Mouse (Mus musculus): ENCODE results near the gene Btf3. TPM values are rescaled to one million over a fixed set of nuclear protein-coding genes. Genes with fewer than 3 reads are reported as not detected.

The Btf3 gene
- polyA plus RNA-seq, 1 experiment from 2014 or later = 708 TPM

- no peak overlapping the region for H3K4me2 ChIP-seq (ENCODE audit: low read length)
- DNase-seq (ENCODE audit: low spot score) (no peak), ATAC-seq (replicated peaks; ENCODE audit: low FRiP score, low TSS enrichment, low read depth) (no peak)
- no peaks in the 10 kb centered on the region for H3K36me3 ChIP-seq (ENCODE audit: control insufficient read depth, insufficient read depth, low read length)
- no peak overlapping the region for H3K4me3 ChIP-seq (ENCODE audit: low read depth, low read length)
- H3K9me3 ChIP-seq (ENCODE audit: control insufficient read depth, low read length) = no peaks in the 10 kb centered on the region
- H3K27me3 ChIP-seq (replicated peaks; ENCODE audit: control insufficient read depth, insufficient read depth, low read length) = peaks cover 82% of the 10 kb centered on the region
- peaks cover 21% of the 10 kb centered on the region for H3K4me1 ChIP-seq (replicated peaks; ENCODE audit: control insufficient read depth, insufficient read depth, low read length)
- 12% methylated on average over 14 of the region's 14 CpGs for WGBS
- H3K27ac ChIP-seq (ENCODE audit: low read depth) = no peak overlapping the region
- H3K9ac ChIP-seq (ENCODE audit: low read length) = no peak overlapping the region
Observed at GRCm38 (mm10) chr13:98352381-98352975, 35.7 kb upstream of the Btf3 start.

- ATAC-seq (replicated peaks; ENCODE audit: low FRiP score, low TSS enrichment, low read depth) (no peak), DNase-seq (ENCODE audit: low spot score) (no peak)
- Histone ChIP-seq H3K4me2 (ENCODE audit: low read length) (no peak overlapping the region), H3K27me3 (replicated peaks; ENCODE audit: control insufficient read depth, insufficient read depth, low read length) (peaks cover 73% of the 10 kb centered on the region), H3K36me3 (ENCODE audit: control insufficient read depth, insufficient read depth, low read length) (no peaks in the 10 kb centered on the region), H3K27ac (ENCODE audit: low read depth) (no peak overlapping the region), H3K9me3 (ENCODE audit: control insufficient read depth, low read length) (no peaks in the 10 kb centered on the region), H3K4me1 (replicated peaks; ENCODE audit: control insufficient read depth, insufficient read depth, low read length) (peaks cover 21% of the 10 kb centered on the region), H3K4me3 (ENCODE audit: low read depth, low read length) (no peak overlapping the region), H3K9ac (ENCODE audit: low read length) (no peak overlapping the region)
- WGBS = 12% methylated on average over 8 of the region's 8 CpGs
Observed at GRCm38 (mm10) chr13:98351527-98351926, 34.7 kb upstream of the Btf3 start.

DNA sequence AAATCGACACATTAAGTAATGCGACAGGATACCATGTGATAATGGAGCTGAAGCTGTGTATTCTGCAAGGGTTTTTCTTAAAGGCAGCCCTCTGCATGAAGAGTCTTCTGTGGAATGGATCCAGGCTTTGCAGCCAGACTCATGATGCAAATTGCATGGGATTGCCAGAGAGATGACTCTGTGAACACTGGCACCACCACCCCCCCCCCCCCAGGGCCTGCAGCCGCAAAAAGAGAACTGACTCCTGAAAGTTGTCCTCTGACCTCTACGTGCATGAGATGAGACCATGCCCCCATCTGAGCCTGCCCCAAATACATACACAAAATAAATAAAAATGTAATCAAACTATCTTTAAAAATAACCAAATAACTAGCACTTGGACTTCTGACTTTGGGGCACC is 32.7 kb upstream of the Btf3 start:
- Histone ChIP-seq H3K4me3 (ENCODE audit: low read depth, low read length) (no peak overlapping the region), H3K27ac (ENCODE audit: low read depth) (no peak overlapping the region), H3K9me3 (ENCODE audit: control insufficient read depth, low read length) (no peaks in the 10 kb centered on the region), H3K36me3 (ENCODE audit: control insufficient read depth, insufficient read depth, low read length) (no peaks in the 10 kb centered on the region), H3K4me1 (replicated peaks; ENCODE audit: control insufficient read depth, insufficient read depth, low read length) (peaks cover 8% of the 10 kb centered on the region), H3K4me2 (ENCODE audit: low read length) (no peak overlapping the region), H3K9ac (ENCODE audit: low read length) (no peak overlapping the region), H3K27me3 (replicated peaks; ENCODE audit: control insufficient read depth, insufficient read depth, low read length) (peaks cover 54% of the 10 kb centered on the region)
- DNase-seq (ENCODE audit: low spot score) (no peak), ATAC-seq (replicated peaks; ENCODE audit: low FRiP score, low TSS enrichment, low read depth) (no peak)
- 78% methylated on average over 4 of the region's 4 CpGs for WGBS

- DNase-seq (ENCODE audit: low spot score) = no peak
- Histone ChIP-seq H3K4me3 (ENCODE audit: low read depth, low read length) (no peak overlapping the region), H3K9ac (ENCODE audit: low read length) (no peak overlapping the region), H3K4me2 (ENCODE audit: low read length) (no peak overlapping the region), H3K27ac (ENCODE audit: low read depth) (no peak overlapping the region), H3K36me3 (ENCODE audit: control insufficient read depth, insufficient read depth, low read length) (no peaks in the 10 kb centered on the region), H3K4me1 (replicated peaks; ENCODE audit: control insufficient read depth, insufficient read depth, low read length) (no peaks in the 10 kb centered on the region), H3K27me3 (replicated peaks; ENCODE audit: control insufficient read depth, insufficient read depth, low read length) (no peaks in the 10 kb centered on the region), H3K9me3 (ENCODE audit: control insufficient read depth, low read length) (no peaks in the 10 kb centered on the region)
- WGBS = 70% methylated on average over 5 of the region's 5 CpGs
- ATAC-seq (replicated peaks; ENCODE audit: low FRiP score, low TSS enrichment, low read depth) = no peak
Observed at GRCm38 (mm10) chr13:98340506-98340905, 23.7 kb upstream of the Btf3 start.

GRCm38 (mm10) chr13:98336205-98336604 is 19.4 kb upstream of the Btf3 start:
- no peaks in the 10 kb centered on the region for H3K36me3 ChIP-seq (ENCODE audit: control insufficient read depth, insufficient read depth, low read length)
- H3K9me3 ChIP-seq (ENCODE audit: control insufficient read depth, low read length) = no peaks in the 10 kb centered on the region
- no peak overlapping the region for H3K27ac ChIP-seq (ENCODE audit: low read depth)
- 86% methylated on average over 1 of the region's 1 CpGs for WGBS
- H3K4me2 ChIP-seq (ENCODE audit: low read length) = no peak overlapping the region
- H3K4me3 ChIP-seq (ENCODE audit: low read depth, low read length) = no peak overlapping the region
- H3K9ac ChIP-seq (ENCODE audit: low read length) = no peak overlapping the region
- no peaks in the 10 kb centered on the region for H3K27me3 ChIP-seq (replicated peaks; ENCODE audit: control insufficient read depth, insufficient read depth, low read length)
- DNase-seq (ENCODE audit: low spot score) (no peak), ATAC-seq (replicated peaks; ENCODE audit: low FRiP score, low TSS enrichment, low read depth) (no peak)
- no peaks in the 10 kb centered on the region for H3K4me1 ChIP-seq (replicated peaks; ENCODE audit: control insufficient read depth, insufficient read depth, low read length)

DNA sequence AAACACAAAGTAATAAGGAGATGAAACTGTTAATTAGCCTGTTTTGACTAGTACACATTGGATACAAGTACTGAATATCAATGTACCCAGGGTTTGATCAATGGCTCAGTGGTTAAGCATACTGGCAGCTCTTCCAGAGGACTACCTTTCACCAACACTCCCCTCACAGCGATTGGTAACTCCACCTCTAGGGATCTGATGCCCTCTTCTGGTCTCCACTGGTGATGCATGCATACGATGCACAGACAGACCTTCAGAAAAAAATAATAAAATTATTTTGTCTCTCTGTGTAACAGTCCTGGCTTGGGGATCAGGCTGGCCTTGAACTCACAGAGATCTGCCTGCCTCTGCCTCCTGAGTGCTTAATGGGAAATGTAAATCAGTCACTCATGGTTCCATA is 15.3 kb upstream of the Btf3 start:
- no peaks in the 10 kb centered on the region for H3K4me1 ChIP-seq (replicated peaks; ENCODE audit: control insufficient read depth, insufficient read depth, low read length)
- ATAC-seq (replicated peaks; ENCODE audit: low FRiP score, low TSS enrichment, low read depth) (no peak), DNase-seq (ENCODE audit: low spot score) (no peak)
- H3K9me3 ChIP-seq (ENCODE audit: control insufficient read depth, low read length) = no peaks in the 10 kb centered on the region
- H3K4me3 ChIP-seq (ENCODE audit: low read depth, low read length) = no peak overlapping the region
- H3K4me2 ChIP-seq (ENCODE audit: low read length) = no peak overlapping the region
- no peak overlapping the region for H3K27ac ChIP-seq (ENCODE audit: low read depth)
- 63% methylated on average over 2 of the region's 2 CpGs for WGBS
- no peaks in the 10 kb centered on the region for H3K36me3 ChIP-seq (ENCODE audit: control insufficient read depth, insufficient read depth, low read length)
- H3K9ac ChIP-seq (ENCODE audit: low read length) = no peak overlapping the region
- no peaks in the 10 kb centered on the region for H3K27me3 ChIP-seq (replicated peaks; ENCODE audit: control insufficient read depth, insufficient read depth, low read length)

DNA sequence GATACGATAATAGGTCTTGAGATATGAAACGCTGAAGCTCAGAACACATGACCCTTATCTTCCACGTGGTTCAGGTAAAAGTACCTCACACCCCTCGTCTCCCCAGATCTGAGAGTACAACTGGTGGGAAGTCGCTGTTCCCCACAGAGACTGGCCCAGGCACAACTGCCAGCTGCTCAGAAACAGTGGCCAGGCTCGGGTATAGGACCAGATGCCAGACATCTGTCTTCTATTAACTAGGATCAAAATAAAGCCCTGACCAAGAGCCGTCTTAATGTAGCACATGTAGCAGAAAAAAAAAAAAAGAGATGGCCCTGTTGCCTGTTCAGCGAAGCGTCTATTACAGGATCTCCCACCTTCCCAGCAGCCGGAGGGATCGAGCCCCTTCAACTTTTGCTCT is 8.2 kb upstream of the Btf3 start:
- no peak overlapping the region for H3K4me3 ChIP-seq (ENCODE audit: low read depth, low read length)
- DNase-seq (ENCODE audit: low spot score) = no peak
- WGBS = 88% methylated on average over 11 of the region's 11 CpGs

GRCm38 (mm10) chr13:98317911-98318310 is 1.1 kb upstream of the Btf3 start:
- Histone ChIP-seq H3K27me3 (replicated peaks; ENCODE audit: control insufficient read depth, insufficient read depth, low read length) (no peaks in the 10 kb centered on the region), H3K9ac (ENCODE audit: low read length) (no peak overlapping the region), H3K4me2 (ENCODE audit: low read length) (peak overlapping the region; percentile 64), H3K36me3 (ENCODE audit: control insufficient read depth, insufficient read depth, low read length) (peaks cover 17% of the 10 kb centered on the region), H3K4me3 (ENCODE audit: low read depth, low read length) (no peak overlapping the region; the same call in 1 of the 2 replicates), H3K9me3 (ENCODE audit: control insufficient read depth, low read length) (no peaks in the 10 kb centered on the region), H3K27ac (ENCODE audit: low read depth) (no peak overlapping the region), H3K4me1 (replicated peaks; ENCODE audit: control insufficient read depth, insufficient read depth, low read length) (peaks cover 11% of the 10 kb centered on the region)
- ATAC-seq (replicated peaks; ENCODE audit: low FRiP score, low TSS enrichment, low read depth) = no peak
- WGBS = 88% methylated on average over 6 of the region's 6 CpGs
- DNase-seq (ENCODE audit: low spot score) = no peak

More for the DNA sequence above, 8.2 kb upstream of the Btf3 start:
- no peak for ATAC-seq (replicated peaks; ENCODE audit: low FRiP score, low TSS enrichment, low read depth)
- Histone ChIP-seq H3K36me3 (ENCODE audit: control insufficient read depth, insufficient read depth, low read length) (no peaks in the 10 kb centered on the region), H3K27me3 (replicated peaks; ENCODE audit: control insufficient read depth, insufficient read depth, low read length) (no peaks in the 10 kb centered on the region), H3K9ac (ENCODE audit: low read length) (no peak overlapping the region), H3K4me2 (ENCODE audit: low read length) (no peak overlapping the region), H3K27ac (ENCODE audit: low read depth) (no peak overlapping the region), H3K9me3 (ENCODE audit: control insufficient read depth, low read length) (no peaks in the 10 kb centered on the region), H3K4me1 (replicated peaks; ENCODE audit: control insufficient read depth, insufficient read depth, low read length) (no peaks in the 10 kb centered on the region)

DNA sequence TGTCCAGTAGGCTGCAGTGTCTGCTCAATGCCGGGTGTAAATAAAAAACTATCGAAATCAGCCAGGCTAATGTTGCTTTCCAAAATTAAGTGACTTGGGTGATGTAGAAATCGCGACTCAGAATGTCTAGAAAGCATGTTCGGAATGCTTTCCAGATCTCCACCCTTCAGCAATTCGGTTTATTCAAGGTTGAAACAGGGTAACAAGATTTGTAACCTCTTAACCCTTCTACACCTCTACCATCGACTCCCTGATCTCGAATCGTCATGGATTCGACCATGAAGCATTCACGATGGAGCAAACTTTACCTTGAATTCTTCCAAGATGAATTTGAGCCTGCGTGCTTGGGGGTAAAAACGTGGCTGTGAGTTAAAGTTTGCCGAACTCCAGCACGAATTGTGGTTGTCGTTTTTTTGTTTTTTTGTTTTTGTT is 456 bp upstream of the Btf3 start:
- Histone ChIP-seq H3K9ac (ENCODE audit: low read length) (peak overlapping the region; percentile 97), H3K4me2 (ENCODE audit: low read length) (peak overlapping the region; percentile 64), H3K9me3 (ENCODE audit: control insufficient read depth, low read length) (no peaks in the 10 kb centered on the region), H3K4me1 (replicated peaks; ENCODE audit: control insufficient read depth, insufficient read depth, low read length) (peaks cover 11% of the 10 kb centered on the region), H3K36me3 (ENCODE audit: control insufficient read depth, insufficient read depth, low read length) (peaks cover 23% of the 10 kb centered on the region), H3K27me3 (replicated peaks; ENCODE audit: control insufficient read depth, insufficient read depth, low read length) (no peaks in the 10 kb centered on the region), H3K4me3 (ENCODE audit: low read depth, low read length) (peak overlapping the region; percentile 93), H3K27ac (ENCODE audit: low read depth) (peak overlapping the region; percentile 91)
- DNase-seq (ENCODE audit: low spot score) (peak; percentile 61), ATAC-seq (replicated peaks; ENCODE audit: low FRiP score, low TSS enrichment, low read depth) (no peak)
- 4% methylated on average over 16 of the region's 16 CpGs for WGBS

Data from intestine, embryonic 14.5 days (tissue).